Mouse (Mus musculus) myocyte (in vitro differentiated cells): ENCODE data around the gene Tm7sf3.

ENCODE experiments used
- POLR2A ChIP-seq: IDR thresholded peaks from one replicate; pipeline ENCODE4 v1.6.1; 2011; ENCODE audit warnings: low read depth, mild to moderate bottlenecking, control low read depth, moderate library complexity; ENCODE audit not compliant: insufficient read length
- POLR2AphosphoS2 ChIP-seq: IDR thresholded peaks from one replicate; pipeline ENCODE4 v1.6.1; 2011; ENCODE audit warnings: low read depth, control low read depth; ENCODE audit not compliant: insufficient read length

GRCm38 (mm10) chr6:146674420-146674819 is 31.8 kb upstream of the Tm7sf3 start:
- TF ChIP-seq POLR2A (no peak), POLR2AphosphoS2 (no peak)
